9 mouse cellular contexts compared by ENCODE assay signal in the genomic region with DNA sequence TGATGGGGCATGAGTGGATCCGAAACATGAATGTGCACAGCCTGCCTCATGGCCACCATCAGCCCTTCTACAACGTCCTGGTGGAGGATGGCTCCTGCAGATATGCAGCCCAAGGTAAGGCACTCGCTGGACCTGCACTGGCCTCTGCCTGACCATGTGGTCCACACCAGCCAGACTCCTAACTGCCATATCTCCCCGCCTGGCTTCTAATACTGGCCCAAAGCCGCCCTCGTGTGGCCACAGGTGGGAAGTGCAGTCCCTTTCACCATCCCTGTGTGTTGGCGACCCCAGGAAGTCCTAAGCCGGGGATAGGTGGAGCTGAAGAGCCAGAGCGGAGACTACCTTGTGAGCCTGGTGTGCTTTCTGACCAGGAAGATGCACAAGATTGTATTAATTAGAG. TPM values are rescaled to one million over a fixed set of nuclear protein-coding genes. Genes with fewer than 3 reads are reported as not detected.
A peak's percentile ranks its signal among the peaks of the same experiment; 100 is the strongest.
DNase-seq lines count a peak whose midpoint lies in the region; ATAC-seq lines count a peak whose summit lies in the region.
"Had no signal": no experiment of that assay in that cellular context is flagged by ENCODE, and none has a peak within 500 bp of the region (broad histone marks: within the 10 kb centered on the region; RNA-seq: fewer than 3 reads in every experiment).

No protein-coding gene starts in this region.

- H3K4me3 ChIP-seq in midbrain, embryonic 15.5 days = no peak overlapping the region
- H3K4me3 ChIP-seq: megakaryocyte, embryonic 14.5 days had no signal

- peak; percentile 35 for DNase-seq in ovary, postnatal 10 days (ENCODE audit: low spot score)
- DNase-seq in ovary, adult 18-20 months (ENCODE audit: low spot score) = no peak
- DNase-seq in cerebellum, adult 8-10 months = peak; percentile 82
- DNase-seq in forelimb bud, embryonic 11.5 days (ENCODE audit: low read depth, low spot score) = peak; percentile 68
- DNase-seq in hindlimb bud, embryonic 11.5 days (ENCODE audit: extremely low spot score, low read depth, low spot score) = peak; percentile 26
- peak; percentile 82 for DNase-seq in left cerebral cortex, postnatal 4 days
- DNase-seq in testis, postnatal 10 days (ENCODE audit: low spot score) = peak; percentile 86

- H3K27me3 ChIP-seq in midbrain, embryonic 15.5 days (replicated peaks) = no peaks in the 10 kb centered on the region
- H3K27me3 ChIP-seq: megakaryocyte, embryonic 14.5 days had no signal

- intact Hi-C loops in left cerebral cortex, postnatal 4 days (cut with DNase I) = no loop called here

- no peaks in the 10 kb centered on the region for H3K4me1 ChIP-seq in midbrain, embryonic 15.5 days

- H3K9ac ChIP-seq in midbrain, embryonic 15.5 days = no peak overlapping the region

- no peak overlapping the region for H3K4me2 ChIP-seq in midbrain, embryonic 15.5 days

- peak; percentile 38; the same call in 1 of the 2 replicates for ATAC-seq in midbrain, embryonic 15.5 days (replicated peaks)

- H3K36me3 ChIP-seq in midbrain, embryonic 15.5 days (replicated peaks) = peaks cover 56% of the 10 kb centered on the region

- no peak overlapping the region for H3K27ac ChIP-seq in midbrain, embryonic 15.5 days

- H3K9me3 ChIP-seq in midbrain, embryonic 15.5 days = no peaks in the 10 kb centered on the region
- H3K9me3 ChIP-seq: megakaryocyte, embryonic 14.5 days had no signal

- 24% methylated on average over 9 of the region's 9 CpGs for WGBS in midbrain, embryonic 15.5 days

RNA-seq across cellular contexts. Expression of gene Tesc, which starts 25.5 kb away (rescaled TPM):
- total RNA-seq in left cerebral cortex, postnatal 4 days (2021) = 1 to 10 TPM; 3.7 to 5.4 TPM
- 6.5 and 7.9 TPM in 2 replicates for polyA plus RNA-seq in midbrain, embryonic 15.5 days (2015; fragmentation: Nextera tagmentation; extraction: Ambion mirVana)

RNA-seq across cellular contexts. Expression of gene Fbxo21, which starts 25.5 kb away (rescaled TPM):
- 100 to 1,000 TPM; 146 to 169 TPM for total RNA-seq in left cerebral cortex, postnatal 4 days (2021)
- 179 and 183 TPM in 2 replicates for polyA plus RNA-seq in midbrain, embryonic 15.5 days (2015; fragmentation: Nextera tagmentation; extraction: Ambion mirVana)
